Mouse (Mus musculus) lung, postnatal 0 days (tissue): Measurements from ENCODE around the gene Elf2. TPM values are rescaled to one million over a fixed set of nuclear protein-coding genes. Genes with fewer than 3 reads are reported as not detected.
A peak's percentile ranks its signal among the peaks of the same experiment; 100 is the strongest.

ENCODE experiments used
- ATAC-seq: fragments of 200-750 bp; cut with Nextera tagmentation; 2 replicates; pipeline ENCODE4 v1.8.0; 2017; ENCODE audit warnings: moderate library complexity
- DNase-seq: peaks from one replicate; pipeline ENCODE4 v3.0.0-alpha.2; 2016; ENCODE audit warnings: low spot score
- H3K27ac ChIP-seq: fragments of 300-500 bp; sonication (generic); 2 replicates; pipeline ENCODE4 v1.5.1; 2014; ENCODE audit warnings: antibody characterized with exemption, mild to moderate bottlenecking, low read length, mixed read lengths
- H3K27me3 ChIP-seq: fragments of 300-500 bp; sonication (generic); replicated peaks from 2 replicates; pipeline ENCODE4 v1.6.1; 2014; ENCODE audit warnings: low read length, mixed read lengths; ENCODE audit not compliant: insufficient read depth
- H3K36me3 ChIP-seq: fragments of 300-500 bp; sonication (generic); 2 replicates; pipeline ENCODE4 v1.6.1; 2014; ENCODE audit warnings: low read length, mixed read lengths; ENCODE audit not compliant: insufficient read depth
- H3K4me1 ChIP-seq: fragments of 300-500 bp; sonication (generic); 2 replicates; pipeline ENCODE4 v1.6.1; 2014; ENCODE audit warnings: antibody characterized with exemption, low read depth, low read length, mixed read lengths; ENCODE audit not compliant: insufficient read depth
- H3K4me2 ChIP-seq: fragments of 300-500 bp; sonication (generic); replicated peaks from 2 replicates; pipeline ENCODE4 v1.6.1; 2014; ENCODE audit warnings: low read depth, mild to moderate bottlenecking, low read length, moderate library complexity, mixed read lengths
- H3K4me3 ChIP-seq: fragments of 300-500 bp; sonication (generic); 2 replicates; pipeline ENCODE4 v1.5.1; 2014; ENCODE audit warnings: low read depth, low read length
- H3K9ac ChIP-seq: fragments of 300-500 bp; sonication (generic); replicated peaks from 2 replicates; pipeline ENCODE4 v1.6.1; 2014; ENCODE audit warnings: low read depth, mild to moderate bottlenecking
- H3K9me3 ChIP-seq: fragments of 300-500 bp; sonication (generic); 2 replicates; pipeline ENCODE4 v1.6.1; 2016; ENCODE audit warnings: low read length, mixed read lengths
- CTCF ChIP-seq: IDR thresholded peaks from 2 replicates; pipeline ENCODE4 v1.5.1; 2016; ENCODE audit warnings: antibody characterized with exemption, mild to moderate bottlenecking
- EP300 ChIP-seq: IDR thresholded peaks from 2 replicates; pipeline ENCODE4 v1.6.1; 2016; ENCODE audit warnings: antibody characterized with exemption, mild to moderate bottlenecking, control low read depth
- WGBS: fragments of 180-500 bp; shearing (Covaris S2); extraction: QIAGEN DNeasy Blood & Tissue Kit; methylation state at CpG from one replicate; pipeline ENCODE4 v1.1.7; 2014; 5-methylcytosine and 5-hydroxymethylcytosine counted together
- polyA plus RNA-seq: library from polyadenylated mRNA; unstranded; fragments of >200 nt; fragmentation: Nextera tagmentation; extraction: Ambion mirVana; gene quantifications from 2 replicates; pipeline ENCODE4 v1.2.1, GENCODE M21; 2015

Gene Elf2
- polyA plus RNA-seq, 1 experiment from 2014 or later: 55.8 TPM

GRCm38 (mm10) chr3:51364703-51365516 lies 24.4 kb upstream of the Elf2 start:
- WGBS: 6% methylated on average over 31 of the region's 31 CpGs
- Histone ChIP-seq H3K4me3 (peak overlapping the region; percentile 30), H3K36me3 (no peaks in the 10 kb centered on the region), H3K27me3 (no peaks in the 10 kb centered on the region), H3K4me1 (no peaks in the 10 kb centered on the region), H3K9ac (no peak overlapping the region), H3K27ac (0 out of 2 replicates have a peak overlapping the region, but pooled peaks have one; percentile 20), H3K4me2 (peak overlapping the region; percentile 70), H3K9me3 (no peaks in the 10 kb centered on the region)
- ATAC-seq (peak; percentile 92), DNase-seq (peak; percentile 93)
- TF ChIP-seq EP300 (no peak), CTCF (peak; percentile 93)

GRCm38 (mm10) chr3:51361066-51361465 lies 20.6 kb upstream of the Elf2 start:
- H3K4me2 ChIP-seq: no peak overlapping the region
- H3K4me1 ChIP-seq: no peaks in the 10 kb centered on the region
- 36% methylated on average over 9 of the region's 9 CpGs for WGBS
- no peaks in the 10 kb centered on the region for H3K27me3 ChIP-seq
- H3K27ac ChIP-seq: no peak overlapping the region
- H3K9ac ChIP-seq: no peak overlapping the region
- DNase-seq (peak; percentile 49), ATAC-seq (no peak)
- H3K4me3 ChIP-seq: no peak overlapping the region
- TF ChIP-seq EP300 (no peak), CTCF (no peak)
- H3K9me3 ChIP-seq: no peaks in the 10 kb centered on the region
- no peaks in the 10 kb centered on the region for H3K36me3 ChIP-seq

GRCm38 (mm10) chr3:51359558-51360307 lies 19.3 kb upstream of the Elf2 start:
- peak overlapping the region; percentile 79 for H3K4me2 ChIP-seq
- H3K9ac ChIP-seq: no peak overlapping the region
- TF ChIP-seq EP300 (no peak), CTCF (no peak)
- H3K4me1 ChIP-seq: no peaks in the 10 kb centered on the region
- H3K4me3 ChIP-seq: no peak overlapping the region
- no peaks in the 10 kb centered on the region for H3K9me3 ChIP-seq
- WGBS: 36% methylated on average over 14 of the region's 14 CpGs
- H3K36me3 ChIP-seq: no peaks in the 10 kb centered on the region
- H3K27ac ChIP-seq: no peak overlapping the region
- no peak for DNase-seq
- no peak for ATAC-seq
- no peaks in the 10 kb centered on the region for H3K27me3 ChIP-seq

GRCm38 (mm10) chr3:51358660-51359557 lies 18.4 kb upstream of the Elf2 start:
- TF ChIP-seq CTCF: no peak
- no peak for TF ChIP-seq EP300
- WGBS: 1% methylated on average over 50 of the region's 50 CpGs
- DNase-seq (peak; percentile 64), ATAC-seq (peak; percentile 66)
- Histone ChIP-seq H3K9ac (0 out of 2 replicates have a peak overlapping the region, but pooled peaks have one; percentile 16), H3K4me1 (no peaks in the 10 kb centered on the region), H3K4me2 (peak overlapping the region; percentile 79), H3K36me3 (no peaks in the 10 kb centered on the region), H3K9me3 (no peaks in the 10 kb centered on the region), H3K27ac (no peak overlapping the region), H3K4me3 (peak overlapping the region; percentile 47), H3K27me3 (no peaks in the 10 kb centered on the region)

- Histone ChIP-seq H3K36me3 (no peaks in the 10 kb centered on the region), H3K4me3 (peak overlapping the region; percentile 47; the same call in 1 of the 2 replicates), H3K9ac (no peak overlapping the region), H3K4me1 (no peaks in the 10 kb centered on the region), H3K4me2 (peak overlapping the region; percentile 79), H3K9me3 (no peaks in the 10 kb centered on the region), H3K27ac (no peak overlapping the region), H3K27me3 (no peaks in the 10 kb centered on the region)
- 2% methylated on average over 15 of the region's 15 CpGs for WGBS
- TF ChIP-seq EP300 (no peak), CTCF (no peak)
- ATAC-seq (peak; percentile 55), DNase-seq (peak; percentile 75)
Observed at GRCm38 (mm10) chr3:51358181-51358580, 17.7 kb upstream of the Elf2 start.
